Mouse (Mus musculus): ENCODE measurements around the gene Zbtb46. TPM values are rescaled to one million over a fixed set of nuclear protein-coding genes. Genes with fewer than 3 reads are reported as not detected.

Gene Zbtb46
- polyA plus RNA-seq, 1 experiment from 2014 or later, result 16.1 TPM

DNA sequence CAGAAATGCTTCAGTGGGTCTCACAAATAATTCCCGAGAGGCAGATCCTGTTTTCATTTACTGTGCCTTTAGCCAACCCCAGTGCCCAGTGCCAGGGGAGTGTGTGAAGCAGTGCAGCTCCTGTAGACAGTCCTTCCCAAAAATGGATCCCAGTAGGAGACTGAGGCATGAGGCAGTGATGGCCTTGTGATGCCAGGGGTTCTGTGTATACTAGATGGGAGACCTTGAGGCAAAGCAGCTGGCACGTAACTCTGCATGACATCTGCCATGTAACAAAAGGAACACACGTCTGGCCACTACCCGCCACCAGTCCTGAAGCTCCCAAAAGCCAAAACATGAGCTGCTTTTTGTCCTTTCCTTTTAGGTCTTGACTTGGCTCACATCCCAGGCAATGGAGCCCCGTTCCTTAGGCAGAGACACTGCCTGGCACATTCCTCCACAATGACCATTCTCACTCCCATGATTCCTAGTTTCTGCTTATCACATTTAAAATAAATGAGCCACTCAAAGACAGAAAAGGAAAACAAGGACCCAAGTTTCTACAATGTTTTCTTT, 61.9 kb downstream of the Zbtb46 start:
- H3K27me3 ChIP-seq (ENCODE audit: control insufficient read depth, insufficient read depth, low read length), result no peaks in the 10 kb centered on the region
- no peak overlapping the region for H3K4me2 ChIP-seq (ENCODE audit: low read depth, low read length, severe bottlenecking)
- DNase-seq (ENCODE audit: low spot score), result no peak
- H3K9ac ChIP-seq (ENCODE audit: low read length), result no peak overlapping the region
- no peaks in the 10 kb centered on the region; the same call in 1 of the 2 replicates for H3K36me3 ChIP-seq (ENCODE audit: control insufficient read depth, insufficient read depth, low read length)
- 84% methylated on average over 5 of the region's 5 CpGs for WGBS
- H3K4me1 ChIP-seq (replicated peaks; ENCODE audit: control insufficient read depth, insufficient read depth, low read length), result no peaks in the 10 kb centered on the region
- H3K4me3 ChIP-seq (ENCODE audit: low read depth, low read length), result no peak overlapping the region
- ATAC-seq (replicated peaks; ENCODE audit: low FRiP score), result no peak
- no peak overlapping the region for H3K27ac ChIP-seq (ENCODE audit: low read depth, low read length)
- no peaks in the 10 kb centered on the region for H3K9me3 ChIP-seq (ENCODE audit: control insufficient read depth, low read length)

- no peaks in the 10 kb centered on the region; the same call in 1 of the 2 replicates for H3K36me3 ChIP-seq (ENCODE audit: control insufficient read depth, insufficient read depth, low read length)
- H3K27me3 ChIP-seq (ENCODE audit: control insufficient read depth, insufficient read depth, low read length), result no peaks in the 10 kb centered on the region
- no peak overlapping the region for H3K9ac ChIP-seq (ENCODE audit: low read length)
- ATAC-seq (replicated peaks; ENCODE audit: low FRiP score), result no peak
- 95% methylated on average over 3 of the region's 3 CpGs for whole genome bisulfite sequencing
- no peak overlapping the region for H3K4me3 ChIP-seq (ENCODE audit: low read depth, low read length)
- no peak overlapping the region for H3K27ac ChIP-seq (ENCODE audit: low read depth, low read length)
- H3K4me2 ChIP-seq (ENCODE audit: low read depth, low read length, severe bottlenecking), result no peak overlapping the region
- no peak for DNase-seq (ENCODE audit: low spot score)
- H3K9me3 ChIP-seq (ENCODE audit: control insufficient read depth, low read length), result no peaks in the 10 kb centered on the region
- H3K4me1 ChIP-seq (replicated peaks; ENCODE audit: control insufficient read depth, insufficient read depth, low read length), result no peaks in the 10 kb centered on the region
Observed at GRCm38 (mm10) chr2:181394086-181394485, 65.1 kb downstream of the Zbtb46 start.

DNA sequence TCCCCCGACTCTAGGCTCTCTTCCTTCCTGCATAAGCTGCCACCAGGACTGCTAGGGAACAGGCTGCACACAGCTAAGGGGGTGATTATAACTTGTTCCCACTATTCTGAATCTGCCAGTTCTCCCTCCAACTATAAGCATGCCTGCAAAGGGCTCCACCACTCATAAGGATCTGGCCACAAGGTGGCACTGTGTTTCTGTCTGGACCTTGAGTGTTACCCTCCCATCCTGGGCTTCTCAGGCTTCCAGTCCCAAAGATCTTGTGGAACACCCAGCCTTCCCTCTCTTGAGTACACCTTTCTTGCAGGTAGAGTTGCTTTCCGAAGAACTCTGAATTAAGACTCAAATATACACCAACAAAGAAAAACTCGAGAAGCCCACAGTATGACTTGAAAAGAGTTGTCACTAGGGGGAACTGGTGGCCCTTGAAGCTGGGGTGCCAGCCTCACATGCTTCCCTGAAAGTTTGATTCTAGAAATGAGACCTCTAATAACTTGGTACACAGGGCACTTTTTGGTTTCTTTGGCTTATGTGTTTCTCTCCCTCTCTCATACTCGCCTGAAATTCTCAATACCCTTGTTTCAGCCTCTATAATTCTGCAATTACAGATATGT, 66.5 kb downstream of the Zbtb46 start:
- H3K9ac ChIP-seq (ENCODE audit: low read length), result no peak overlapping the region
- H3K4me3 ChIP-seq (ENCODE audit: low read depth, low read length), result no peak overlapping the region
- H3K4me2 ChIP-seq (ENCODE audit: low read depth, low read length, severe bottlenecking), result no peak overlapping the region
- no peaks in the 10 kb centered on the region for H3K4me1 ChIP-seq (replicated peaks; ENCODE audit: control insufficient read depth, insufficient read depth, low read length)
- H3K36me3 ChIP-seq (ENCODE audit: control insufficient read depth, insufficient read depth, low read length), result no peaks in the 10 kb centered on the region; the same call in 1 of the 2 replicates
- DNase-seq (ENCODE audit: low spot score) (peak; percentile 89), ATAC-seq (replicated peaks; ENCODE audit: low FRiP score) (no peak)
- no peaks in the 10 kb centered on the region for H3K9me3 ChIP-seq (ENCODE audit: control insufficient read depth, low read length)
- H3K27ac ChIP-seq (ENCODE audit: low read depth, low read length), result no peak overlapping the region
- WGBS, result 41% methylated on average over 4 of the region's 4 CpGs
- no peaks in the 10 kb centered on the region for H3K27me3 ChIP-seq (ENCODE audit: control insufficient read depth, insufficient read depth, low read length)

GRCm38 (mm10) chr2:181391541-181391940, 67.7 kb downstream of the Zbtb46 start:
- Histone ChIP-seq H3K4me1 (replicated peaks; ENCODE audit: control insufficient read depth, insufficient read depth, low read length) (no peaks in the 10 kb centered on the region), H3K9ac (ENCODE audit: low read length) (no peak overlapping the region; the same call in 1 of the 2 replicates), H3K36me3 (ENCODE audit: control insufficient read depth, insufficient read depth, low read length) (no peaks in the 10 kb centered on the region; the same call in 1 of the 2 replicates), H3K9me3 (ENCODE audit: control insufficient read depth, low read length) (no peaks in the 10 kb centered on the region), H3K27ac (ENCODE audit: low read depth, low read length) (no peak overlapping the region), H3K4me3 (ENCODE audit: low read depth, low read length) (no peak overlapping the region), H3K27me3 (ENCODE audit: control insufficient read depth, insufficient read depth, low read length) (no peaks in the 10 kb centered on the region), H3K4me2 (ENCODE audit: low read depth, low read length, severe bottlenecking) (no peak overlapping the region)
- 77% methylated on average over 2 of the region's 2 CpGs for WGBS
- ATAC-seq (replicated peaks; ENCODE audit: low FRiP score) (no peak), DNase-seq (ENCODE audit: low spot score) (no peak)

DNA sequence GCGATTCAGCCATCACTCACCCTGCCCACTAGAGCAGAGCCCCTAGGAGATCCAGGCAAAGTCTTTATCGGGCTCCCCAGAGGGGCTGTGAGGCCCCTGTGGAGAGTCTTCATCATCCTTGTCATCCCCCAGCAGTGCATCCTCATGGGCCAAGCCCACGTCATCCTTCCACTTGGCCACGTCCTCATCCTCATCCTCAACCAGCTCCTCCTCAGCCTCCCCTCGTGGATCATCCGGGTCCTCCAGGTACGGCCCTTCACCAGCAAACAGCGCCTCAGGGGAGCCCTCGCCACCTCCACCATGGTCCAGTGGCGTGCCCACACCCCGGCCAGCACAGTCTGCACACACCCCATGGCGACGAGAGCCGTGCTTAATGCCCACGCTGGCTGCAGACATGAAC, 68.2 kb downstream of the Zbtb46 start:
- no peak for ATAC-seq (replicated peaks; ENCODE audit: low FRiP score)
- no peaks in the 10 kb centered on the region for H3K9me3 ChIP-seq (ENCODE audit: control insufficient read depth, low read length)

DNA sequence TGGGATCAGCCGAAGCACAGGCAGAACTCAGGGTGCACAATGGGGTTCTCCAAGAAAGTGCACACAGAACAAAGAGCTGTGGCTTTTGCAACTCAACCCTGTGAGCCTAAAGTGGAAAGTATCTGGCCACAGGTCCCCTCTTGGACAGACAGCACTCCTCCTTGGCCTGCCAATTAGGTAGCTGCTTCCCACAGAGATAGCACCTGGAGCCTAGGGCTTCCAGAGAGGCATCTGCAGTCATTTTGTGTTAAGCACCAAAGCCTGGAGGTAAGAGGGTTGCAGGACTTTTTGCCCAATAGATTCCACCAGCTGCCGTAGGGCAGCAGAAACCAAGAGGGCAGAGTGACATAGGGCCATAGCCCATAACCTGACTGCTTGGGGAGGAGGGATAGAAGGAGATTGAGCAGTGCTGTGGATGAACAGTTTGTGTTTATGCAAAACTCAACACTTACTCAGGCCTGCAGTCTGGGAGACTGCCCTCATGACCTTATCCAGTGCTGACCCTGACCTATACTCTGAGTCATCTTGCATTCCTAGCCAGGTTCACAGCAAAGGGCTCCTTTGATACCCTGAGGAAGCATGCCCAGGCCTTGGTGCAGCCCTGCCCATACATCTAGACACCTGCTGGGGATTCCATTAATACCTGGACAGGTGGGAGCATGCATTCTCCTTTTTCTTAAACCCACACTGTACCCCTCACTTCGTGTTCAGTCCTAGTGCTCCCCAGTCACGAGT, 68.9 kb downstream of the Zbtb46 start:
- ATAC-seq (replicated peaks; ENCODE audit: low FRiP score) (no peak), DNase-seq (ENCODE audit: low spot score) (no peak)
- Histone ChIP-seq H3K27me3 (ENCODE audit: control insufficient read depth, insufficient read depth, low read length) (no peaks in the 10 kb centered on the region), H3K4me2 (ENCODE audit: low read depth, low read length, severe bottlenecking) (no peak overlapping the region), H3K36me3 (ENCODE audit: control insufficient read depth, insufficient read depth, low read length) (no peaks in the 10 kb centered on the region; the same call in 1 of the 2 replicates), H3K4me3 (ENCODE audit: low read depth, low read length) (no peak overlapping the region), H3K9me3 (ENCODE audit: control insufficient read depth, low read length) (no peaks in the 10 kb centered on the region), H3K9ac (ENCODE audit: low read length) (no peak overlapping the region), H3K4me1 (replicated peaks; ENCODE audit: control insufficient read depth, insufficient read depth, low read length) (no peaks in the 10 kb centered on the region), H3K27ac (ENCODE audit: low read depth, low read length) (no peak overlapping the region)
- WGBS, result 87% methylated on average over 4 of the region's 4 CpGs

More for the DNA sequence above, 68.2 kb downstream of the Zbtb46 start:
- H3K4me2 ChIP-seq (ENCODE audit: low read depth, low read length, severe bottlenecking), result no peak overlapping the region
- no peak overlapping the region for H3K9ac ChIP-seq (ENCODE audit: low read length)
- H3K27me3 ChIP-seq (ENCODE audit: control insufficient read depth, insufficient read depth, low read length), result no peaks in the 10 kb centered on the region
- DNase-seq (ENCODE audit: low spot score), result no peak
- no peak overlapping the region for H3K4me3 ChIP-seq (ENCODE audit: low read depth, low read length)
- no peaks in the 10 kb centered on the region for H3K4me1 ChIP-seq (replicated peaks; ENCODE audit: control insufficient read depth, insufficient read depth, low read length)
- no peaks in the 10 kb centered on the region; the same call in 1 of the 2 replicates for H3K36me3 ChIP-seq (ENCODE audit: control insufficient read depth, insufficient read depth, low read length)
- no peak overlapping the region for H3K27ac ChIP-seq (ENCODE audit: low read depth, low read length)
- 87% methylated on average over 15 of the region's 15 CpGs for WGBS

GRCm38 (mm10) chr2:181386663-181387210, 72.5 kb downstream of the Zbtb46 start:
- WGBS, result 78% methylated on average over 3 of the region's 4 CpGs

DNA sequence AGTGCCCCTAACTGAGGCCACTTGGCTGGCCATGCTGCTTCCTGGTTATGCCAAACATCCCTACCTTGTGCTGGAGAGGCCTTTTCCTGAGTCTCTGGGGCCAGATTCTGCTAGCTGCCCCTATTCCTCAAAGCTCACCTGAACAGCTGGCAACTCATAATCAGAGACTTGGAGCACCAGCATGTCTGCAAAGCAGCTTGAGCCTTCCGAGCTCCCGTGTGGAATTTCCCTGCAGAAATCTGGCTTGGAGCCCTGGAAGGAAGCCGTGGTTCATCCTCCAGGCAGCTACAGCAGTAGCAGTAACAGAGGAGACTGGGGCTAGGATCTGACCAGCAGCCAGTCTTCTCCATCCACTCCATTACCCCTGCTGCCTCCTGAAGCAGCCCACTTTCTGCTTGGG, 73.3 kb downstream of the Zbtb46 start:
- H3K36me3 ChIP-seq (ENCODE audit: control insufficient read depth, insufficient read depth, low read length), result peaks cover 4% of the 10 kb centered on the region; the same call in 1 of the 2 replicates
- WGBS, result 89% methylated on average over 3 of the region's 3 CpGs
- H3K4me3 ChIP-seq (ENCODE audit: low read depth, low read length), result no peak overlapping the region
- H3K27ac ChIP-seq (ENCODE audit: low read depth, low read length), result no peak overlapping the region
- no peaks in the 10 kb centered on the region for H3K27me3 ChIP-seq (ENCODE audit: control insufficient read depth, insufficient read depth, low read length)
- H3K9ac ChIP-seq (ENCODE audit: low read length), result no peak overlapping the region
- H3K4me2 ChIP-seq (ENCODE audit: low read depth, low read length, severe bottlenecking), result no peak overlapping the region
- H3K4me1 ChIP-seq (replicated peaks; ENCODE audit: control insufficient read depth, insufficient read depth, low read length), result no peaks in the 10 kb centered on the region
- DNase-seq (ENCODE audit: low spot score) (no peak), ATAC-seq (replicated peaks; ENCODE audit: low FRiP score) (no peak)
- no peaks in the 10 kb centered on the region for H3K9me3 ChIP-seq (ENCODE audit: control insufficient read depth, low read length)

More at GRCm38 (mm10) chr2:181386663-181387210, 72.5 kb downstream of the Zbtb46 start:
- Histone ChIP-seq H3K4me1 (replicated peaks; ENCODE audit: control insufficient read depth, insufficient read depth, low read length) (no peaks in the 10 kb centered on the region), H3K4me3 (ENCODE audit: low read depth, low read length) (no peak overlapping the region), H3K36me3 (ENCODE audit: control insufficient read depth, insufficient read depth, low read length) (peaks cover 4% of the 10 kb centered on the region; the same call in 1 of the 2 replicates), H3K9ac (ENCODE audit: low read length) (no peak overlapping the region), H3K27ac (ENCODE audit: low read depth, low read length) (no peak overlapping the region), H3K4me2 (ENCODE audit: low read depth, low read length, severe bottlenecking) (no peak overlapping the region), H3K9me3 (ENCODE audit: control insufficient read depth, low read length) (no peaks in the 10 kb centered on the region), H3K27me3 (ENCODE audit: control insufficient read depth, insufficient read depth, low read length) (no peaks in the 10 kb centered on the region)
- ATAC-seq (replicated peaks; ENCODE audit: low FRiP score), result no peak
- no peak for DNase-seq (ENCODE audit: low spot score)
